Mouse (Mus musculus) lung, embryonic 15.5 days (tissue): Measurements from ENCODE around the gene Slc22a21. TPM values are rescaled to one million over a fixed set of nuclear protein-coding genes. Genes with fewer than 3 reads are reported as not detected.
"Not testable (repeated sequence)": the region's sequence is repeated elsewhere in the genome, so short reads cannot be mapped to it uniquely, and the experiment has no call there.

Source experiments
- ATAC-seq: fragments of 200-750 bp; cut with Nextera tagmentation; 2 replicates; pipeline ENCODE4 v1.8.0; 2017; ENCODE audit warnings: moderate number of reproducible peaks, borderline replicate concordance; ENCODE audit not compliant: low FRiP score, low TSS enrichment; ENCODE audit errors: extremely low read depth
- H3K27ac ChIP-seq: fragments of 300-500 bp; sonication (generic); 2 replicates; pipeline ENCODE4 v1.5.1; 2015; ENCODE audit warnings: moderate library complexity, mild to moderate bottlenecking, inconsistent platforms
- H3K27me3 ChIP-seq: fragments of 300-500 bp; sonication (generic); 2 replicates; pipeline ENCODE4 v1.6.1; 2015; ENCODE audit warnings: inconsistent platforms
- H3K36me3 ChIP-seq: fragments of 300-500 bp; sonication (generic); 2 replicates; pipeline ENCODE4 v1.6.1; 2015; ENCODE audit warnings: inconsistent platforms
- H3K4me1 ChIP-seq: fragments of 300-500 bp; sonication (generic); 2 replicates; pipeline ENCODE4 v1.6.1; 2015; ENCODE audit warnings: inconsistent platforms
- H3K4me2 ChIP-seq: fragments of 300-500 bp; sonication (generic); 2 replicates; pipeline ENCODE4 v1.6.1; 2015; ENCODE audit warnings: inconsistent platforms, mild to moderate bottlenecking, moderate library complexity
- H3K4me3 ChIP-seq: fragments of 300-500 bp; sonication (generic); 2 replicates; pipeline ENCODE4 v1.5.1; 2015; ENCODE audit warnings: mild to moderate bottlenecking, inconsistent platforms
- H3K9ac ChIP-seq: fragments of 300-500 bp; sonication (generic); 2 replicates; pipeline ENCODE4 v1.6.1; 2015; ENCODE audit warnings: inconsistent platforms
- H3K9me3 ChIP-seq: fragments of 300-500 bp; sonication (generic); 2 replicates; pipeline ENCODE4 v1.6.1; 2016; ENCODE audit warnings: inconsistent platforms
- WGBS: fragments of 180-500 bp; shearing (Covaris S2); methylation state at CpG from one replicate; pipeline ENCODE4 v1.1.7; 2015; 5-methylcytosine and 5-hydroxymethylcytosine counted together
- polyA plus RNA-seq: library from polyadenylated mRNA; unstranded; fragments of >200 nt; fragmentation: Nextera tagmentation; extraction: Ambion mirVana; gene quantifications from 2 replicates; pipeline ENCODE4 v1.2.1, GENCODE M21; 2015

The Slc22a21 gene
- polyA plus RNA-seq, 1 experiment from 2014 or later: 5.4 TPM

GRCm38 (mm10) chr11:53988081-53988480 is 7.9 kb upstream of the Slc22a21 start:
- Histone ChIP-seq H3K27me3 (no peaks in the 10 kb centered on the region), H3K9me3 (no peaks in the 10 kb centered on the region), H3K27ac (no peak overlapping the region), H3K4me2 (no peak overlapping the region), H3K36me3 (no peaks in the 10 kb centered on the region), H3K4me1 (no peaks in the 10 kb centered on the region), H3K9ac (no peak overlapping the region), H3K4me3 (no peak overlapping the region)
- 63% methylated on average over 4 of the region's 4 CpGs for WGBS
- ATAC-seq: no peak

- no peak overlapping the region for H3K27ac ChIP-seq
- H3K4me1 ChIP-seq: peaks cover 11% of the 10 kb centered on the region; the same call in 1 of the 2 replicates
- H3K9me3 ChIP-seq: no peaks in the 10 kb centered on the region
- no peaks in the 10 kb centered on the region for H3K27me3 ChIP-seq
- no peak overlapping the region for H3K4me3 ChIP-seq
- H3K36me3 ChIP-seq: no peaks in the 10 kb centered on the region
- H3K9ac ChIP-seq: no peak overlapping the region
- ATAC-seq: no peak
- no peak overlapping the region for H3K4me2 ChIP-seq
- 78% methylated on average over 4 of the region's 4 CpGs for WGBS
Observed at GRCm38 (mm10) chr11:53981396-53981795, 1.3 kb upstream of the Slc22a21 start.

DNA sequence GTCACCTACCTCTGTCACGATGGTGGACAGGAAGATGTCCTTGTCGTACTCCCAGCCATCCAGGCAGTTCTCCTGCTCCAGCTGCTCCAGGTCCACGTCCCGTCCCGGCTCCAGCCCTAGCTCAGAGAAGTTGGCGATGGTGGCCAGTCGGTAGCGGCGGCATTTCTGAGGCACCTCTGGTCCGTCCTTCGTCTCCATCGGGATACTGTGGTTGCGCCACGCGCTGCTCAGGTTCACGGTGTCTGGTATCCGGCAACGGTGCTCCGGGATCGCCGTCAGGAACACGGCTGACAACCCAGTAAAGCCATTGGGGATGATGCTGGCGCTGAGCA is 710 bp downstream of the Slc22a21 start:
- peaks cover 11% of the 10 kb centered on the region; the same call in 1 of the 2 replicates for H3K4me1 ChIP-seq
- ATAC-seq: peak; percentile 17; the same call in 1 of the 2 replicates

DNA sequence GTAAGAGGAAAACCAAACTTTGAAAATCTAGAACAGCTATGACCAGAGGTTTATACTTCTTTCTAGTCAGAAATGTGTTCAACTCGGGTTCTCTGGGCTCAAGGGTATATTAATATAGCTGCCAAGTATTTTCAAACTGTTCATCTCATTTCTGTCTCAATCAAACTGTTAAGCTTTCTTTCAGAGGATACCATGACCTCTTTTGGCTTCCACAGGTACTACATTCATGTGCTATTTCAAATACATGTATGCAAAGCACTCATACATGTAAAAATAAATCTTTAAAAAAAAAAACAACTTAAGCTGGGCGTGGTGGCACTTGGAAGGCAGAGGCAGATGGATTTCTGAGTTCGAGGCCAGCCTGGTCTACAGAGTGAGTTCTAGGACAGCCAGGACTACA is 2.5 kb downstream of the Slc22a21 start:
- 79% methylated on average over 3 of the region's 3 CpGs for WGBS
- Histone ChIP-seq H3K9ac (no peak overlapping the region), H3K9me3 (no peaks in the 10 kb centered on the region), H3K4me1 (peaks cover 11% of the 10 kb centered on the region; the same call in 1 of the 2 replicates), H3K4me3 (no peak overlapping the region), H3K4me2 (no peak overlapping the region), H3K27me3 (no peaks in the 10 kb centered on the region), H3K36me3 (no peaks in the 10 kb centered on the region), H3K27ac (no peak overlapping the region)
- ATAC-seq: no peak

More for the DNA sequence above, 710 bp downstream of the Slc22a21 start:
- H3K27ac ChIP-seq, H3K36me3 ChIP-seq, H3K9me3 ChIP-seq, H3K27me3 ChIP-seq: not testable (repeated sequence)
- WGBS: 1% methylated on average over 23 of the region's 23 CpGs
- Histone ChIP-seq H3K4me2 (peak overlapping the region; percentile 91), H3K9ac (peak overlapping the region; percentile 51), H3K4me3 (peak overlapping the region; percentile 55)

- Histone ChIP-seq H3K27ac (no peak overlapping the region), H3K9ac (no peak overlapping the region), H3K4me3 (no peak overlapping the region), H3K36me3 (no peaks in the 10 kb centered on the region), H3K4me2 (no peak overlapping the region), H3K9me3 (no peaks in the 10 kb centered on the region), H3K27me3 (no peaks in the 10 kb centered on the region), H3K4me1 (peaks cover 9% of the 10 kb centered on the region; the same call in 1 of the 2 replicates)
- ATAC-seq: no peak
Observed at GRCm38 (mm10) chr11:53975559-53975958, 4.6 kb downstream of the Slc22a21 start.

DNA sequence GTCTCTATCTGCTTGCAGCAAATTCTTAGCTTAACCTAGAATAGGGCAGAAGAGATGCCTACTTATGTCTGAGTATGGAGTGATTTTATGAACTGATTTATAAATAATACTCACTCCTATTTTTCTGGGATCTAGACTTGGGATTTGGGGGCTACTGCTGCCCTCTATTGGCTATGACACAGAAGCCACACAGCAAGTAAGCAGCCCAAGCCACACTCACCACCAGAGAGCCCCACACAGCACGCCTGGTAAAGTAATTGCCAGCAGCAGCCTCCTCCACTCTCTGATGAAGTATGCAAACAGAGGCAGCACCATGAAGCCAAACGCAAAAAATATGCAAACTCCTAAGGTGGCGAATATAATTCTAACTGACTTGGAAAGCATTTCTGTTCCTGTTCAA is 21.1 kb downstream of the Slc22a21 start:
- Histone ChIP-seq H3K27ac (no peak overlapping the region), H3K4me1 (no peaks in the 10 kb centered on the region), H3K9me3 (no peaks in the 10 kb centered on the region), H3K4me2 (no peak overlapping the region), H3K27me3 (no peaks in the 10 kb centered on the region), H3K4me3 (no peak overlapping the region), H3K9ac (no peak overlapping the region), H3K36me3 (no peaks in the 10 kb centered on the region)
- WGBS: 37% methylated on average over 3 of the region's 3 CpGs
- no peak for ATAC-seq

DNA sequence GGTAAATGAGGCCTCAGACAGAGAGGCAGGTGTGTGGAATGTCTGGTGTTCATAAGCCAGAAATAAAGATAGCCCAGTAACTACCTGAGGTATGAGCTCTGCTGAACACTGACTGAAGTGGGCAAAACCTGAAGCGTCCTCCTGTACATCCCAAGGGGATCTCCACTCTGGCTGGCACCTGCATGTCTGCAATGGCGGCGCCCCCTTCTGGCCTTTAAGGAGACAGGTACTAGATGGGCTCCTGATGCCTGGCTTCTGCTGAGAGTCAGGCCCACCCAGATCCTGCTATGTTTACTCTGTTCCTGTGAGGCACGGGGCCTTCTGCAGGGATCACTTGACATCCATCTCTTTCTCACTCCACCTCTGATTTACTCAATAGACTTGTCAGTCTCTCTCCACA is 22.0 kb downstream of the Slc22a21 start:
- H3K36me3 ChIP-seq, H3K27ac ChIP-seq, H3K4me1 ChIP-seq, H3K9me3 ChIP-seq, H3K27me3 ChIP-seq, H3K9ac ChIP-seq, ATAC-seq, H3K4me2 ChIP-seq, H3K4me3 ChIP-seq: not testable (repeated sequence)
- WGBS: 35% methylated on average over 4 of the region's 4 CpGs

DNA sequence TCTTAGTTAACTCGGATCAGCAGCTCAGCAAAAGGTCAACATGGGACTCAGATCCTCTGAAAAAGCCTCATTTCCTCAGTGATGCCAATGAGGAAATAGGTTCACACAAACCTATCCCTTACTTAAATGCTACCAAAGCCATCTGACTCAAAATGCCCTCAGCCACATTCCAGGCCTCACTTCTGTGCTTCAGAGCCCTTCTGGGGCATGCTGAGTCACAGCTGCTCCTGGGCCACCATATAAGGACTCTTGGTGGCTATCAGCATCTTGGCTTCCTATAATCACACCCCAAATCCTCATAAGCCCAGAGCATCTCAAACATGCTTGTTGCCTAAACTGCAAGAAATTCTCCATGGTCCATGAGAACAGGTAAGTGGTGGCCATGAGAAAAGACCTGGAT is 23.5 kb downstream of the Slc22a21 start:
- no peak overlapping the region for H3K4me2 ChIP-seq
- WGBS: 51% methylated on average over 1 of the region's 1 CpGs

DNA sequence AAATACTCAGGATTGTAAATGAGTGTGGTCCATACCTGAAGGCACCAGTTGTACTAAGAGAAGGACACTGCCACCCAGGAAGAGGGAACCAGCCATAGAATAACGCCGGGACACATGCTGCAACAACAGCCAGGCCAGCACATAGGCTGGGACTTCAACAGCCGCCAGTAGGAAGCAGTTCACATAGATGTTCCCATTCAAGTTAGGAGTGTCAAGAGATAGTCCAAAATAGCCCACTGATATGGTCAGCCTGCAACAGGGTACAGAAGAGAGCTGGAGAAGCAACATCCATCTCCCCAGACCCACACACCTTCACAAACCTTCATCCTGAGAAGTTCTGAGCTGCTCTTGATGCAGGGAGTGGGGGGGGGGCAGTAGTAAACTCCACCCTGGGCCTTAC is 25.5 kb downstream of the Slc22a21 start:
- H3K4me2 ChIP-seq: no peak overlapping the region
- H3K9ac ChIP-seq: no peak overlapping the region
- no peaks in the 10 kb centered on the region for H3K36me3 ChIP-seq
- H3K27me3 ChIP-seq: no peaks in the 10 kb centered on the region
- H3K4me1 ChIP-seq: no peaks in the 10 kb centered on the region
- no peak for ATAC-seq
- WGBS: 95% methylated on average over 3 of the region's 3 CpGs
- H3K9me3 ChIP-seq: no peaks in the 10 kb centered on the region
- no peak overlapping the region for H3K4me3 ChIP-seq
- H3K27ac ChIP-seq: no peak overlapping the region

More for the DNA sequence above, 23.5 kb downstream of the Slc22a21 start:
- no peaks in the 10 kb centered on the region for H3K9me3 ChIP-seq
- no peaks in the 10 kb centered on the region for H3K36me3 ChIP-seq
- no peak overlapping the region for H3K4me3 ChIP-seq
- no peak overlapping the region for H3K9ac ChIP-seq
- no peaks in the 10 kb centered on the region for H3K27me3 ChIP-seq
- no peak overlapping the region for H3K27ac ChIP-seq
- H3K4me1 ChIP-seq: no peaks in the 10 kb centered on the region
- ATAC-seq: no peak

DNA sequence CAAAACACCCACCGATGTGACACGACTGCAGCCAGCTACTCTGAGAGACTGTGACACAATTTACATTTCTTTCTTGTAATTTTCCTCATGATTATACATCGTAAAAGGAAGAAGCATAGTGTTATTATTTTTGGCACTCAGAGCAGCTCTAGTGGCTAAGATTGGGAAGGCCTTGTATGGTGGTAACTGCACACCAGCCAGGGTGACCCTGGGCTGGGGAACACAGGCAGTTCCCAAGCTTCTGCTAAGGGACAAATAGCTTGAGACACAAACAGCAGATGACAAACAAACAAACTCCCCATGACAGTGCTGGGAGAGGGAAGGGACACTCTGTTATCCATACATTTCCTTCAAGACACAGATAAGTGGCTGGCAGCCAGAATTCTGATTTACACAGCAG is 30.0 kb downstream of the Slc22a21 start:
- not testable (repeated sequence) for H3K27ac ChIP-seq, H3K36me3 ChIP-seq, H3K27me3 ChIP-seq, H3K4me3 ChIP-seq, H3K9ac ChIP-seq, H3K4me2 ChIP-seq, H3K4me1 ChIP-seq, H3K9me3 ChIP-seq
- peak; percentile 64; the same call in 1 of the 2 replicates for ATAC-seq
- WGBS: 63% methylated on average over 2 of the region's 3 CpGs

DNA sequence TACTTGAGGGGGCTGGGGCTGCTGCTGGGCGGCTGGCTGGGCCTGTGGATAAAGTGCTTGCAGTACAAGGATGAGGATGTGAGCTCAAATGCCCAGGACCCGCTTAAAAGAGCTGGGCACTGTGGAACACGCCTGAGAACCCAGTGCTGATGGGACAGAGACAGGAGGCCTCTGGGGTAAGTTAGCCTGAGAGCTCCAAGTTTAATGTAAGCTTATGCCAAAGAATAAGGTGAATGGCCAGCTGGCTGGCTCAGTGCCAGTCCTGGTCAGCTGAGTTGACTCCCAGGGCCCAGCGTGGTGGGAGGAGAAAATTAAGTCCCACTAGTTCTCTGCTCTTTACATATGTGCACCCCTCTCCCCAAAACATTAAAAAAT is 48.2 kb downstream of the Slc22a21 start:
- H3K4me2 ChIP-seq, H3K9ac ChIP-seq, H3K4me1 ChIP-seq, H3K27ac ChIP-seq, H3K4me3 ChIP-seq, H3K27me3 ChIP-seq, H3K9me3 ChIP-seq, H3K36me3 ChIP-seq: not testable (repeated sequence)
- ATAC-seq: peak; percentile 57; the same call in 1 of the 2 replicates
- WGBS: 53% methylated on average over 4 of the region's 4 CpGs

GRCm38 (mm10) chr11:53931091-53931943 is 48.8 kb downstream of the Slc22a21 start:
- Histone ChIP-seq H3K27ac (no peak overlapping the region), H3K27me3 (no peaks in the 10 kb centered on the region), H3K4me3 (no peak overlapping the region), H3K9me3 (no peaks in the 10 kb centered on the region; the same call in 1 of the 2 replicates), H3K4me1 (0 out of 2 replicates have a peak, but pooled peaks cover 3% of the 10 kb centered on the region), H3K9ac (no peak overlapping the region), H3K36me3 (no peaks in the 10 kb centered on the region), H3K4me2 (no peak overlapping the region)
- 26% methylated on average over 17 of the region's 17 CpGs for WGBS
- ATAC-seq: no peak
